Mouse (Mus musculus) embryonic facial prominence, embryonic 14.5 days (tissue): ENCODE measurements around the gene Olfr279. TPM values are rescaled to one million over a fixed set of nuclear protein-coding genes. Genes with fewer than 3 reads are reported as not detected.

Experiments used
- ATAC-seq: fragments of 200-750 bp; cut with Nextera tagmentation; 2 replicates; pipeline ENCODE4 v1.8.0; 2017; ENCODE audit warnings: low read depth, moderate number of reproducible peaks, moderate TSS enrichment
- DNase-seq: peaks from one replicate; pipeline ENCODE4 v3.0.0-alpha.2; 2015; ENCODE audit warnings: low spot score
- H3K27ac ChIP-seq: fragments of 300-500 bp; sonication (generic); replicated peaks from 2 replicates; pipeline ENCODE4 v1.5.1; 2014; ENCODE audit warnings: low read depth, mild to moderate bottlenecking, low read length, moderate library complexity
- H3K27me3 ChIP-seq: fragments of 300-500 bp; sonication (generic); replicated peaks from 2 replicates; pipeline ENCODE4 v1.6.1; 2014; ENCODE audit warnings: low read length; ENCODE audit not compliant: control insufficient read depth, insufficient read depth
- H3K36me3 ChIP-seq: fragments of 300-500 bp; sonication (generic); 2 replicates; pipeline ENCODE4 v1.6.1; 2014; ENCODE audit warnings: low read length, mixed read lengths; ENCODE audit not compliant: control insufficient read depth, insufficient read depth
- H3K4me1 ChIP-seq: fragments of 300-500 bp; sonication (generic); 2 replicates; pipeline ENCODE4 v1.6.1; 2014; ENCODE audit warnings: antibody characterized with exemption, low read length; ENCODE audit not compliant: control insufficient read depth, insufficient read depth
- H3K4me2 ChIP-seq: fragments of 300-500 bp; sonication (generic); 2 replicates; pipeline ENCODE4 v1.6.1; 2014; ENCODE audit warnings: low read depth, mild to moderate bottlenecking, low read length, moderate library complexity, mixed read lengths
- H3K4me3 ChIP-seq: fragments of 300-500 bp; sonication (generic); 2 replicates; pipeline ENCODE4 v1.5.1; 2014; ENCODE audit warnings: low read depth, mild to moderate bottlenecking, low read length
- H3K9ac ChIP-seq: fragments of 300-500 bp; sonication (generic); 2 replicates; pipeline ENCODE4 v1.6.1; 2014; ENCODE audit warnings: low read depth, mild to moderate bottlenecking, low read length, moderate library complexity, mixed read lengths
- H3K9me3 ChIP-seq: fragments of 300-500 bp; sonication (generic); 2 replicates; pipeline ENCODE4 v1.6.1; 2016; ENCODE audit warnings: low read length; ENCODE audit not compliant: control insufficient read depth
- WGBS: fragments of 180-500 bp; shearing (Covaris S2); extraction: QIAGEN DNeasy Blood & Tissue Kit; methylation state at CpG from one replicate; pipeline ENCODE4 v1.1.7; 2014; 5-methylcytosine and 5-hydroxymethylcytosine counted together
- microRNA-seq: library from miRNA; unstranded; fragments of <30 nt; microRNA quantifications from one replicate; pipeline ENCODE4, GENCODE M21; 2016; ENCODE audit warnings: borderline number of aligned reads
- polyA plus RNA-seq: library from polyadenylated mRNA; unstranded; fragments of >200 nt; fragmentation: Nextera tagmentation; extraction: Ambion mirVana; gene quantifications from 2 replicates; pipeline ENCODE4 v1.2.1, GENCODE M21; 2014

Olfr279 gene
- polyA plus RNA-seq, 1 experiment from 2014 or later, result not detected

DNA sequence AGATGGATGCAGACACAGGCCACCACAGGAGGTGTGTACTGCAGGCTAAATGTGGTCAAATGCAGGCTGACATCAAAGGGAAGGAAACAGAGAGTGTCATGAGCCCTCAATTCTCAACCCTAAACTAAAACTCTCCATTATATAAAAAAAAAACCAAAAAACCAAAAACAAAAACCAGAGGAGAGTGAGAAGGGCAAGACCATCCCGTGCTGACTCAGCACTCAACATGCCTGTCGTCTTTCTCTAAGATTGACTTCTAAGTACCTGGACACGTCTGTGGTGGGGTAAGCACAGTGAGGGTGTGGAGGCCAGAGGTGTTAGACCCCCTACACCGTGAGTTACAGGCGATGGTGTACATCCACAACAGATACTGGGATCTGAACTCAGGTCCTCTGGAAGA lies 54.6 kb downstream of the Olfr279 start:
- Histone ChIP-seq H3K4me2 (no peak overlapping the region), H3K27ac (no peak overlapping the region), H3K36me3 (peaks cover 94% of the 10 kb centered on the region), H3K27me3 (no peaks in the 10 kb centered on the region), H3K4me3 (no peak overlapping the region), H3K4me1 (no peaks in the 10 kb centered on the region), H3K9me3 (no peaks in the 10 kb centered on the region), H3K9ac (no peak overlapping the region)
- no peak for ATAC-seq
- WGBS, result 88% methylated on average over 5 of the region's 5 CpGs
- no peak for DNase-seq

Small RNAs within 50 kb of the gene (microRNA-seq; reads per million reads assigned to microRNA genes)
- 0.50 reads per million for gene Mir1291

Other genes starting within 250 kb of the Olfr279 start
- not detected in 2 replicates for gene H1fnt, start 235.1 kb upstream of the Olfr279 start, polyA plus RNA-seq
- 1.0 TPM in 2 replicates for gene Zfp641, start 196.2 kb upstream of the Olfr279 start, polyA plus RNA-seq
- gene Olfr285, start 175.0 kb upstream of the Olfr279 start, polyA plus RNA-seq, result 0.03 and 0.04 TPM in 2 replicates
- gene Olfr284, start 151.4 kb upstream of the Olfr279 start, polyA plus RNA-seq, result 0.43 TPM in 1 of 2 replicates, not detected in the other
- gene Olfr283, start 111.5 kb upstream of the Olfr279 start, polyA plus RNA-seq, result not detected in 2 replicates
- gene Olfr282, start 61.2 kb upstream of the Olfr279 start, polyA plus RNA-seq, result 0.17 TPM in 1 of 2 replicates, not detected in the other
- 0.22 and 0.50 TPM in 2 replicates for gene Olfr281, start 39.8 kb upstream of the Olfr279 start, polyA plus RNA-seq
- gene OR5BS1P, start 22.5 kb upstream of the Olfr279 start, polyA plus RNA-seq, result not detected in 2 replicates
- not detected in 2 replicates for gene Lalba, start 9.7 kb upstream of the Olfr279 start, polyA plus RNA-seq
- 94.3 and 97.7 TPM in 2 replicates for gene Kansl2, start 41.9 kb downstream of the Olfr279 start, polyA plus RNA-seq
- 47.9 and 51.3 TPM in 2 replicates for gene Ccnt1, start 78.5 kb downstream of the Olfr279 start, polyA plus RNA-seq
- gene 4930415O20Rik, start 78.6 kb downstream of the Olfr279 start, polyA plus RNA-seq, result not detected in 2 replicates
- gene Adcy6, start 117.7 kb downstream of the Olfr279 start, polyA plus RNA-seq, result 14.9 and 18.8 TPM in 2 replicates
- gene Cacnb3, start 138.4 kb downstream of the Olfr279 start, polyA plus RNA-seq, result 29.0 and 37.0 TPM in 2 replicates
- gene Ddx23, start 170.5 kb downstream of the Olfr279 start, polyA plus RNA-seq, result 21.5 and 23.4 TPM in 2 replicates
- 0.42 TPM in 2 replicates for gene Rnd1, start 185.1 kb downstream of the Olfr279 start, polyA plus RNA-seq
- gene Ccdc65, start 215.8 kb downstream of the Olfr279 start, polyA plus RNA-seq, result 1.7 and 3.9 TPM in 2 replicates
- gene Fkbp11, start 235.8 kb downstream of the Olfr279 start, polyA plus RNA-seq, result 88.8 and 108 TPM in 2 replicates